Mouse (Mus musculus): ENCODE measurements around the gene Batf2.
"Not testable (repeated sequence)": the region's sequence is repeated elsewhere in the genome, so short reads cannot be mapped to it uniquely, and the experiment has no call there.

GRCm38 (mm10) chr19:6133197-6133596 lies 7.6 kb upstream of the Batf2 start:
- not testable (repeated sequence) for TF ChIP-seq USF1 (IDR thresholded peaks at IDR 0.05; ENCODE audit: low read depth, low read length); ZC3H11A (IDR thresholded peaks at IDR 0.05; ENCODE audit: low read depth, low read length); CTCF (conservative IDR thresholded peaks at IDR 0.05 in 1 of 2, IDR thresholded peaks at IDR 0.05 in 1 of 2; ENCODE audit: low read depth in 2 of 2, low read length in 2 of 2); USF2 (conservative IDR thresholded peaks at IDR 0.05; ENCODE audit: low read depth, low read length); JUND (conservative IDR thresholded peaks at IDR 0.05; ENCODE audit: low read depth, low read length); BHLHE40 (IDR thresholded peaks at IDR 0.05; ENCODE audit: low read depth, low read length); EP300 (IDR thresholded peaks at IDR 0.05; ENCODE audit: low read length); POLR2AphosphoS2 (IDR thresholded peaks at IDR 0.05; ENCODE audit: low read depth, low read length); UBTF (IDR thresholded peaks at IDR 0.05; ENCODE audit: low read depth, low read length); MAZ (IDR thresholded peaks at IDR 0.05; ENCODE audit: low read depth, low read length); ZKSCAN1 (IDR thresholded peaks at IDR 0.05; ENCODE audit: borderline replicate concordance, low read depth, low read length)
